Mouse (Mus musculus) myocyte (in vitro differentiated cells): Measurements from ENCODE around the gene Sema7a.

Source experiments
- MAX ChIP-seq: IDR thresholded peaks from one replicate; pipeline ENCODE4 v1.6.1; 2011; ENCODE audit warnings: low read depth, mild to moderate bottlenecking, control low read depth
- POLR2A ChIP-seq: IDR thresholded peaks from one replicate; pipeline ENCODE4 v1.6.1; 2011; ENCODE audit warnings: low read depth, mild to moderate bottlenecking, control low read depth, moderate library complexity; ENCODE audit not compliant: insufficient read length
- POLR2AphosphoS2 ChIP-seq: IDR thresholded peaks from one replicate; pipeline ENCODE4 v1.6.1; 2011; ENCODE audit warnings: low read depth, control low read depth; ENCODE audit not compliant: insufficient read length
- SRF ChIP-seq: IDR thresholded peaks from one replicate; pipeline ENCODE4 v1.6.1; 2011; ENCODE audit warnings: low read depth; ENCODE audit not compliant: control insufficient read depth, insufficient read length
- TCF12 ChIP-seq: IDR thresholded peaks from one replicate; pipeline ENCODE4 v1.6.1; 2011; ENCODE audit warnings: mild to moderate bottlenecking, control low read depth; ENCODE audit not compliant: poor library complexity, insufficient read depth, severe bottlenecking
- USF1 ChIP-seq: IDR thresholded peaks from one replicate; pipeline ENCODE4 v1.6.1; 2011; ENCODE audit warnings: low read depth, mild to moderate bottlenecking, control low read depth, moderate library complexity

GRCm38 (mm10) chr9:57932831-57933602 lies 6.9 kb upstream of the Sema7a start:
- TF ChIP-seq POLR2A (no peak), POLR2AphosphoS2 (no peak), USF1 (no peak), TCF12 (no peak), MAX (no peak), SRF (no peak)
